Mouse (Mus musculus) 3134 (cell line): ENCODE measurements around the gene Dlg2.

Source experiments
- DNase-seq: peaks from one replicate; pipeline ENCODE4 v3.0.0-alpha.2; 2011; ENCODE audit warnings: low spot score; ENCODE audit not compliant: insufficient read length; ENCODE audit errors: extremely low read depth

The Dlg2 gene

GRCm38 (mm10) chr7:90539481-90540402, 63.3 kb downstream of the Dlg2 start:
- no peak for DNase-seq

GRCm38 (mm10) chr7:90540811-90541323, 64.4 kb downstream of the Dlg2 start:
- DNase-seq, result no peak

- DNase-seq, result no peak
Observed at GRCm38 (mm10) chr7:90553399-90553798, 76.9 kb downstream of the Dlg2 start.

- DNase-seq, result no peak
Observed at GRCm38 (mm10) chr7:90554421-90554820, 77.9 kb downstream of the Dlg2 start.

- DNase-seq, result no peak
Observed at GRCm38 (mm10) chr7:90569130-90569529, 92.7 kb downstream of the Dlg2 start.

GRCm38 (mm10) chr7:90587795-90588194, 111.3 kb downstream of the Dlg2 start:
- no peak for DNase-seq

- no peak for DNase-seq
Observed at GRCm38 (mm10) chr7:90588318-90588717, 111.8 kb downstream of the Dlg2 start.

- DNase-seq, result no peak
Observed at GRCm38 (mm10) chr7:90609764-90610163, 133.3 kb downstream of the Dlg2 start.

- DNase-seq, result no peak
Observed at GRCm38 (mm10) chr7:90630546-90630945, 154.1 kb downstream of the Dlg2 start.

GRCm38 (mm10) chr7:90649512-90649911, 173.0 kb downstream of the Dlg2 start:
- no peak for DNase-seq

- DNase-seq, result no peak
Observed at GRCm38 (mm10) chr7:90651128-90651527, 174.7 kb downstream of the Dlg2 start.

GRCm38 (mm10) chr7:90651611-90652010, 175.1 kb downstream of the Dlg2 start:
- no peak for DNase-seq

GRCm38 (mm10) chr7:90658593-90658992, 182.1 kb downstream of the Dlg2 start:
- no peak for DNase-seq

GRCm38 (mm10) chr7:90694050-90694449, 217.6 kb downstream of the Dlg2 start:
- no peak for DNase-seq

- DNase-seq, result no peak
Observed at GRCm38 (mm10) chr7:90696181-90696950, 219.9 kb downstream of the Dlg2 start.

GRCm38 (mm10) chr7:90703163-90703852, 226.8 kb downstream of the Dlg2 start:
- no peak for DNase-seq

GRCm38 (mm10) chr7:90703951-90704350, 227.5 kb downstream of the Dlg2 start:
- no peak for DNase-seq

GRCm38 (mm10) chr7:90734086-90734485, 257.6 kb downstream of the Dlg2 start:
- DNase-seq, result no peak

GRCm38 (mm10) chr7:90736369-90736768, 259.9 kb downstream of the Dlg2 start:
- DNase-seq, result no peak

GRCm38 (mm10) chr7:90748636-90749035, 272.2 kb downstream of the Dlg2 start:
- no peak for DNase-seq

- no peak for DNase-seq
Observed at GRCm38 (mm10) chr7:90787945-90788344, 311.5 kb downstream of the Dlg2 start.
